Mouse (Mus musculus): ENCODE results near the gene Olfr631. TPM values are rescaled to one million over a fixed set of nuclear protein-coding genes. Genes with fewer than 3 reads are reported as not detected.

Gene Olfr631
- not detected for total RNA-seq (2023)

DNA sequence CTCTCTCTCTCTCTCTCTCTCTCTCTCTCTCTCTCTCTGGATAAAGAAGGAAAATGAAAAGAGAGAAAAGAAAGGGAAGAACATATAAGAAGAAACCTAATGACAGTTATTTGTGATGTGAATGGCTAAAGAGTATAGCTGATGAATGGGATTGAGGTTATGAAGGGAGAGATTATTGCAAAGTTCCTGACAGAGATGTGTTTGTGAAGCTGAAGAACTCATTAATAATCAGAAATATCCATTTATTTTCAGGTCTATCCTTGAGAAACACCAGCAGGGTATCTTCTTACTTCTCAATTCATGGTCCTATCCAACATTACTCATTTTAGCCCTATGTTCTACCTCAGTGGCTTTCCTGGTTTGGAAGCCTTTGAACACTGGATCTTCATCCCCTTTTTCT is at the start of gene Olfr631:
Gene Olfr631 (plus strand): TSS at position 301 of the 400 bp plus-strand sequence.

GRCm38 (mm10) chr7:103886152-103886551 is 42.5 kb upstream of the Olfr631 start, which contains the start of gene Olfr66:
TSS of gene Olfr66 (minus strand) at chr7:103886252.

GRCm38 (mm10) chr7:103894385-103894784 is 34.2 kb upstream of the Olfr631 start, which contains the start of gene Olfr64:
TSS of gene Olfr64 (minus strand) at chr7:103894485.

DNA sequence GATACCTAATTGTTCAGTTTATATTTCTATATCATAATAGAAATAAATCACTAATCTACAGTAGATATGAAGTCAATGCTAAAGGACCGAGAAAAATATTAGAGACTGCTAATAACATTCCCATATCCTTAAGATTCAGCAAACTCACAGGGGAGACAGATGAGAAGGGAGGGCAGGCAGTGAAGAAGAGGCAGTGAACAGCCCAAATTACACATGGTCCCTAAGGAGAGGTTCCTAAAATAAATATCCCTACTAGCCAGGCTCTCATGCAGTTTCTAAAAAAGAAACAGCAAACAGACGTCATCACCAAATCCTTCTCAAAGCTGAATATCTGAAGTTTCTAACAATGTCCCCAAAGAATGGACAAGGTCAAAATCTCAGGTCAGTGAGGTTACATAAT is 25.4 kb upstream of the Olfr631 start, which contains the start of gene Olfr65:
Gene Olfr65 (plus strand): TSS at position 301 of the 400 bp plus-strand sequence.

GRCm38 (mm10) chr7:103934264-103934663 is 5.6 kb downstream of the Olfr631 start, which contains the start of gene Olfr632:
TSS of gene Olfr632 (plus strand) at chr7:103934347.

DNA sequence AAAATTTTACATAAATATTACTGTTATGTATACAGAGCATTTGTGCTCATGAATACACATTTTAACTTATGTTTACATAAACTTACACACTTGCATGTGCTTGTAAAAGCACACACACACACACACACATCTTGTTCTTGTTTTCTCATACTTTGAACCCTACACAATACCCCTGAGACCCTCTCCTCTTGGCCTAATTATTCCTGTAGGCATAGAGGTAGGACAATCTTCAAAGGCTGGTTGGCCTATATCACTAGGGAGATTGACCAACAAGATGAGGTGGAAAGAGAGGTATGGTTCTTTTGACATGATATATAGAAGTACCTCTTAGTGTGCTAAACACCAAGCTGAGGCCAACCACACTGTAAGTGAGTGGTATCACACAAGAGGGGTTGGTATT is 15.5 kb downstream of the Olfr631 start, which contains the start of gene Olfr633:
Gene Olfr633 (plus strand): TSS at position 301 of the 400 bp plus-strand sequence.

GRCm38 (mm10) chr7:103970852-103971251 is 42.2 kb downstream of the Olfr631 start, which contains the start of gene Olfr635:
TSS of gene Olfr635 (plus strand) at chr7:103971152.

Other genes starting within 250 kb of the Olfr631 start
- not detected for gene Olfr625-ps1, start 246.1 kb upstream of the Olfr631 start, total RNA-seq (2023)
- gene Olfr243, start 214.2 kb upstream of the Olfr631 start, total RNA-seq (2023), result not detected
- gene Olfr628, start 198.5 kb upstream of the Olfr631 start, total RNA-seq (2023), result not detected
- gene Olfr629, start 183.9 kb upstream of the Olfr631 start, total RNA-seq (2023), result not detected
- not detected for gene Olfr630, start 171.5 kb upstream of the Olfr631 start, total RNA-seq (2023)
- not detected for gene Olfr69, start 157.2 kb upstream of the Olfr631 start, total RNA-seq (2023)
- gene Olfr68, start 149.1 kb upstream of the Olfr631 start, total RNA-seq (2023), result not detected
- gene Olfr67, start 137.0 kb upstream of the Olfr631 start, total RNA-seq (2023), result not detected
- gene Hbb-bt, start 114.8 kb upstream of the Olfr631 start, total RNA-seq (2023), result 328 TPM
- gene Hbb-bs, start 100.7 kb upstream of the Olfr631 start, total RNA-seq (2023), result 2,192 TPM
- gene Hbb-bh2, start 88.3 kb upstream of the Olfr631 start, total RNA-seq (2023), result not detected
- gene Hbb-bh1, start 85.7 kb upstream of the Olfr631 start, total RNA-seq (2023), result not detected
- gene Hbb-y, start 75.6 kb upstream of the Olfr631 start, total RNA-seq (2023), result not detected
- gene Olfr66, start 42.6 kb upstream of the Olfr631 start, total RNA-seq (2023), result not detected
- gene Olfr64, start 34.3 kb upstream of the Olfr631 start, total RNA-seq (2023), result not detected
- not detected for gene Olfr65, start 25.3 kb upstream of the Olfr631 start, total RNA-seq (2023)
- gene Olfr632, start 5.5 kb downstream of the Olfr631 start, total RNA-seq (2023), result not detected
- not detected for gene Olfr633, start 15.6 kb downstream of the Olfr631 start, total RNA-seq (2023)
- gene Olfr635, start 42.3 kb downstream of the Olfr631 start, total RNA-seq (2023), result not detected
- gene Olfr638, start 69.9 kb downstream of the Olfr631 start, total RNA-seq (2023), result not detected
- not detected for gene Olfr639, start 88.5 kb downstream of the Olfr631 start, total RNA-seq (2023)
- gene Olfr640, start 96.7 kb downstream of the Olfr631 start, total RNA-seq (2023), result not detected
- not detected for gene Olfr641, start 106.6 kb downstream of the Olfr631 start, total RNA-seq (2023)
- gene Olfr642, start 123.8 kb downstream of the Olfr631 start, total RNA-seq (2023), result not detected
- gene 4930516K23Rik, start 132.6 kb downstream of the Olfr631 start, total RNA-seq (2023), result not detected
- not detected for gene Olfr644, start 143.0 kb downstream of the Olfr631 start, total RNA-seq (2023)
- not detected for gene Olfr645, start 156.6 kb downstream of the Olfr631 start, total RNA-seq (2023)
- not detected for gene Olfr646, start 176.0 kb downstream of the Olfr631 start, total RNA-seq (2023)
- gene Ubqln5, start 201.0 kb downstream of the Olfr631 start, total RNA-seq (2023), result not detected
- gene Olfr643, start 208.6 kb downstream of the Olfr631 start, total RNA-seq (2023), result not detected
- not detected for gene Ubqln3, start 214.5 kb downstream of the Olfr631 start, total RNA-seq (2023)
- gene Ubqlnl, start 221.7 kb downstream of the Olfr631 start, total RNA-seq (2023), result not detected
- not detected for gene Olfm5, start 236.0 kb downstream of the Olfr631 start, total RNA-seq (2023)

Measured in CD8-positive naive resting alpha-beta T cell, adult 57 days (primary cell).